Mouse (Mus musculus) cerebral cortex, adult 2 months (tissue): ENCODE results near the gene Tmem189.

Experiments
- WGBS: fragments of 180-500 bp; shearing (Covaris S2); methylation state at CpG from one replicate; pipeline ENCODE4 v1.1.7; 2018; 5-methylcytosine and 5-hydroxymethylcytosine counted together

Tmem189 gene

DNA sequence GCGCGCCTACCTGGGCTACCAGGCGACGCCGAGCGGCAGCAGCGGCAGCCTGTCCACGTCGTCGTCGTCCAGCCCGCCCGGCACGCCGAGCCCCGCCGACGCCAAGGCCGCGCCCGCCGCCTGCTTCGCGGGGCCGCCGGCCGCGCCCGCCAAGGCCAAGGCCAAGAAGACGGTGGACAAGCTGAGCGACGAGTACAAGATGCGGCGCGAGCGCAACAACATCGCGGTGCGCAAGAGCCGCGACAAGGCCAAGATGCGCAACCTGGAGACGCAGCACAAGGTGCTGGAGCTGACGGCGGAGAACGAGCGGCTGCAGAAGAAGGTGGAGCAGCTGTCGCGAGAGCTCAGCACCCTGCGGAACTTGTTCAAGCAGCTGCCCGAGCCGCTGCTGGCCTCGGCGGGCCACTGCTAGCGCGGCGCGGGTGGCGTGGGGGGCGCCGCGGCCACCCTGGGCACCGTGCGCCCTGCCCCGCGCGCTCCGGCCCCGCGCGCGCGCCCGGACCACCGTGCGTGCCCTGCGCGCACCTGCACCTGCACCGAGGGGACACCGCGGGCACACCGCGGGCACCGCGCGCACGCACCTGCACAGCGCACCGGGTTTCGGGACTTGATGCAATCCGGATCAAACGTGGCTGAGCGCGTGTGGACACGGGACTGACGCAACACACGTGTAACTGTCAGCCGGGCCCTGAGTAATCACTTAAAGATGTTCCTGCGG lies at the start of gene Tmem189:
Gene Tmem189, minus strand, starts transcription at position 322 of the 718 bp plus-strand sequence.
- under 1% methylated on average over 99 of the region's 99 CpGs for WGBS

DNA sequence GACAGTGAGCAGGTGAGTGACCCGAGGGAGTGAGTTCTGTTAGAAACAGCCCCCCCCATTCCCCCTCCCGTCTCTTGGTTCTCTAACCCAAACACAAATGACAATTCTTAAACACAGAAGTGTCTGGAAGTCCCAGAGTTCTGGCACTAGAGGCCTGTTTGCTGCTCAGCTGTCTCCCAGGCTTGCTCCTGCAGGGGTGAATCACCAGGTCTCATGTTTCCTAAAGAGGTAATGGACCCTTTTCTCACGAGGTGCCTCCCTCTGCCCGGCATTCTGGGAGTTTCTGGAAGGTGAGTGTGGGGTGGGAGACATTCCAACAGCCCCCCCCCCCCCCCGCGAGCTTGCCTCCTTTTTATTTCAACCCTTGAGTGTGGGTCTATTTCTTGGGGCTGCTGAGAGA lies 49.4 kb upstream of the Tmem189 start:
- WGBS = 62% methylated on average over 6 of the region's 6 CpGs

DNA sequence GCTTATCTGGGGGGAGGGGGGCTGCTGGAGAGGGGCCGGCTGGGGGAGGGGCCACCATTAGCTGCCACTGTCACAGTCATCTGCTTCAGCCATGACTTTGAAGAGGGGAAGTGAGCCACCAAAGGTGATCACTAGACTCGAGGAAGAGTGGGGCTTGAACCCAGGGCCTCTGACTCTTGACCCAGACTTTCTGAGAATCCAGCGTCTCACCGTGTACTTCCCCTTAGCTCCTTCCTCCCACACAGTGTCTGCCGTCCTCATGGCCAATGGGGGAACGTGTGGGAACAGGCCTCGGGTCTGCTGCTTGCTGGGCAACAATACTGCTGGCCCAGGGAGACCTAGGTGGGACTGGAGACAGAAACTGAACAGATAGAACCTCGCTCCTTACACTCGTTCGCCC lies 45.2 kb upstream of the Tmem189 start:
- 79% methylated on average over 10 of the region's 10 CpGs for WGBS

DNA sequence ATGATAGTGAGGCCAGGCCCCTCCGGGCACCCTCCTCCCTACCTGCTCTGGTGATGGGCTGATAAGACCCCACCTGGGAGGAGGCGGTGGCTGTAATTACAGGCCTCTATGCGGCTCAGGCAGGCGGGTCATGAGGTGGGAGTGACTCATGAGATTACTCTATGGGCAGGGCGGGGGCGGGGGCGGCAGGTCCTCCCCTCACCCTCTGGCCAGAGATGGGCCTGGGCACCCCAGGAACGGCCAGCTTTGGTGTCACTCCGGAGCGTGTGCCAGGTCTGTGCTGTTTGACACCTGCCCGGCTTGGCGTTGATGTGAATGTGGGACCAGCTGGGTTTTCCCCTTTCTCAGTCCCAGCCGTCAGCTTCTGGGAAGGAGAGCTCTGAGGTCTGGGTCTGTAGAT lies 41.5 kb upstream of the Tmem189 start:
- 93% methylated on average over 13 of the region's 13 CpGs for WGBS

DNA sequence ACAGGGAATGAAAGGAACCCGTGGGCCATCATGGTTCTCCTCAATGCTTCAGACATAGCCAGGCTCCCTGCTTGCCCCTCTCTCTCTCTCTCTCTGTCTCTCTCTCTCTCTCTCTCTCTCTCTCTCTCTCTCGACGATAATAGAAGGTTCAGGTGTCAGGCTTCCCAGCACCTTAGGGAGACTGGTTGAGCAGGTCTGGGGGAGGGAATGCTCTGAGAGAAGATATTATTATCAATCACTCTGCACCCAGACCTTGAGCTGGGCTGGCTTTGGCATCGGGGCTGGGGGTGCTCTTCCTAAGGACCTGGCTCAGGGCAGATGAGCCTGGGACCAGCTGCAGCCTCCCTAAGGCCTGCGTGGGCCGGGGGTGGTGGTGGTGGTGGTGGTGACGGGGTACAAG lies 40.4 kb upstream of the Tmem189 start:
- 91% methylated on average over 7 of the region's 7 CpGs for WGBS

DNA sequence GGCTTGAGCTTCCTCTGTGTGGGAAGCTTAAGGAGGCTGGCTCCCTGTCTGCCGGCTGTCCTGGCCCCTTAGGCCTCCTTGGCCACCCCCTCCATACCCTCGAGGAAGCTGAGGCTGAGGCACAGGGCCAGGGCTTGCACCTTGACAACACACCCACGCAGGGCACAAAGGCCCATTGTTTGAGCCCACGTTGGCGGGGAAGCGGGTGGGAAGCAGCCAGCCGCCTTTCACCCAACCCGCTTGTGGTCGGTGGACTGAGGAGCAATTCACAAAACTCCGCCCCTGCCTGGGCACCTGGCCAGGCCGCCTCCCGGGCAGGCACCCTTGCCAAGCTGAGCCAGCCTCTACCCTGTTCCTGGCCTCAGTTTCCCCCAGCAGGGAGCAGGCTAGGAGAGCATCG lies 37.5 kb upstream of the Tmem189 start:
- WGBS = 22% methylated on average over 13 of the region's 13 CpGs

DNA sequence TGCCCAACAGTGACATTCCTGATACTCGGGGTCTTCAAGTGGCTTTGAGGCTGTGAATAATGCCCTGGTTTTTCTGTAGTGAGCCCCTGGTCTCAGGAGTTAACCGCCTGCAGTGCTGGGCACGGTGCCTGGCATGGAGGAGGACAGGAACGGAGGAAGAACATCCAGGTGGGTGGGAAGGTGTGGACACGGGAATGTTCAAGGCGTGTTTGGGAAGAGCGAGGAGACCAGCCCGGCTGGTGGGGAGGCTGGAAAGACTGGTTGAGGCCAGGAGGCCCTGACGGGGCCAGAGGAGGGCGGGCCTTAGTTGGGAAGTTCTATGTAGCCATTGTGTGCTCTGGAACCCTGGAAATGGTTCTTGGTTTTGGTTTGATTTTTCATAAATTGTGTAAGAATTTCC lies 36.3 kb upstream of the Tmem189 start:
- WGBS = 79% methylated on average over 10 of the region's 10 CpGs

DNA sequence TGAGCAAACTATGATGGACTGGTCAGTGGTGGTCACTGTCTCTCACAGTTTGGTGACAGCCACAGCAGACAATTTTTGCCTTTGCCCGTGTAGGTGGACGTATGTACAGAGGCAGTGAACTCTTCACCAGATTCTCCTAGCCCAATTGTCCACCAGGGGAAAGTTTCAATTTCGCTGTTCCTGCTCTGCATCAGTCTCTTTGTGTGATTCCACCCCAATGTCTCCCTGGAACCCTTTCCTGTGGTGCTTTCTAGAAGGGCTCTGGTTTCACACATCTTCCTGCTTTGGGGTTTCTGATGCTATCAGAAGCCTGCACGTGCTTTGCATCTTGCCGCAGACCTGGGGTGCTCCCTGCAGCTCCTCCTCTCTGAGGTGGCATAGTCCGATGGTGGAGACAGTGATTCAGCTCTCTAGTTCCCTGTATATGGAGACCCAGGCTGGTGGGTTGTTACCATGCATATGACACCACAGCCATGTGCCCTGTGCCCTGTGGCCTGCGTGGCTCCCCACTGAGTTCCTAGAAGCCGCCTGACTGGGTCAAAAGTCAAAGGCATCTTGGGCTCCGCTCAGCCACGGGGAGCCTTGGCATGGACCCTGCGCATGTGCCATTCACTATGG lies 34.1 kb upstream of the Tmem189 start:
- WGBS = 91% methylated on average over 11 of the region's 11 CpGs

DNA sequence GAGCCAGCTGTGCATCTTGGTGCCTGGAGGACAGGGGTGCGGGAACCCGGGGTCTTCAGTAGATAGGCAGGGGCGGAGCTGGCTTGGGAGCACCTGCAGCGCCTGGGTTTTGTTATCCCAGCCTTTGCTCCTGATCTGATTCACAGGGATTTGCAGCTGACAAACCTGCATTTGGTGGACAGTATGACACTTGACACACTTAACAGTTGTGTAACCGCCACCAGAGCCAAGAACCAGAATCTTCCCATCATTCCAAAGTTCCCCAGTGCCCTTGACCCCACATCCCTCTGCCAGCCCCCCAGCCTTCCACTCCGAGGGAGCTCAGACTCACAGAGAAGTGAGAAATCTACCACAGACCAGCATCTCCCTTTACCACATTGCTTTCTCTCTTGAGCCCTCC lies 32.9 kb upstream of the Tmem189 start:
- 86% methylated on average over 6 of the region's 6 CpGs for WGBS

DNA sequence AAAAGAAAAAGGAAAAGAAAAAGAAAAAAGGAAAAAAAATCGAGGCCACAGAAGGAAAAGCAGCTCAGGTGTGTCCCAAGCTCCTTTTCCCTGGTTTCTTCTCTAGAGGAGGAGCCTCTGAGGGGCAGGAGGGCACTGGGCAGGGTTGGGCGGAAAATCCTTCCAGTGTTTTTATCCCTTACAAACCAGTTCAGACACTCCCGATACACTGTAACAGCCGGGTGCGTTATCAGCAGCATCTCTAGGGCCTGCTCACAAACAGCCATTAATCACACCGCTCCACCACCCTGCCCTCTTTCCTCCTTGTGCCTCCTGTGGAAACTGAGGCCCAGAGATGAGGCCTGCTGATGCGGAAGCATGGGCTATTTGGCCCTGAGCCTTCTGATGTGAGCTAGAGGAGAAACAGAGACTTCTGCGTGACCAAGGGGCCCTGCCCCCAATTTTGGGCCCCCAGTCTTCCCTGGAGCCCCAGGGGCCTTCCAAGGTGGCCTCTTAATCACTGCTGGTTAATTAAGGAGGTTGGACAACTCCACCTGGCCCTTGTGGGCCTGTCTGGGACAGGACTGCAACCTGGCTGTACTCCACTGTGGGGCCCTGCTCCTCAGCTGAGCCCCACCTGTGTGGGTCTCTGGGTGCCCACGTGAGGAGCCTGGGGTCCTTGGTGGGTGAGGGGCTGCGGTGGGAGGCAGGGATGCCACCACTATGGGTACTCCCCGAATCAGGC lies 31.7 kb upstream of the Tmem189 start:
- WGBS = 90% methylated on average over 11 of the region's 11 CpGs

DNA sequence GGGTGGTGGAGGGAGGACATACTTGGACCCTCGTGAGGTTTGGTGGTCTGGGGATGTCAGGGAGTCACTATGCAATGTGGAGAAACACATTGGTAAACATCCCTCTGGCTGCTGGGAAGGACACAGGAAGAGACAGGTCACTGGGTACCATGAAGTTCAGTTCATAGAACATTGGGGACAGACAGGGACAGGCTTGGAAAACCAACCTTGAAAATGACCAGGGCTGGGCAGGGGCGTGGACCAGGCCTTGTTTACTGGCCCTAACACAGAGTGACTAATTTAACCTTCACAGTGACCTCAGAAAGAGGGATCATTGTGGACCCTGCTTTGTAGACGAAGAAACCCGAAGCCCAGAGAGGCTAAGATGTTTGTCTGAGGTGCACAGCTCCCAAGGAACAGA lies 29.9 kb upstream of the Tmem189 start:
- 88% methylated on average over 4 of the region's 4 CpGs for WGBS

DNA sequence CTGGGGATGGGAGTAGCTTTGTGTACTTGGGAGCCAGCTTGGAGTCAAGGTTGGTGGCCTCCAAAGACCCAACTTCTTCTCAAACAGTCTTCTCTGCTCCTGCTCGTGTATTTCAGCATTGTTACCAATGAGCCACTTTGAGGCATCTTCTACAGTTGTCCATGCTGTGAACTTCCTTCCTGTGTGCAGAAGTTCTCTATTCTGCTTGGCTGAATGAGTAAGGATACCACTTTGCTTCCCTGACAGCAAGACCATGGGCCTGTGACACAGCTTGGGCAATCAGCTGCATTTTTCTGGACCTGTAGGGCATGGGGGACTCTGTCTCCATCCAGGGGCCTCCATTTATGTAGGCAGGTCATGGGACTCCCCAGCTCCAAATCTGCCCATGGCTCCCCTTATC lies 27.6 kb upstream of the Tmem189 start:
- WGBS = 75% methylated on average over 1 of the region's 1 CpGs

DNA sequence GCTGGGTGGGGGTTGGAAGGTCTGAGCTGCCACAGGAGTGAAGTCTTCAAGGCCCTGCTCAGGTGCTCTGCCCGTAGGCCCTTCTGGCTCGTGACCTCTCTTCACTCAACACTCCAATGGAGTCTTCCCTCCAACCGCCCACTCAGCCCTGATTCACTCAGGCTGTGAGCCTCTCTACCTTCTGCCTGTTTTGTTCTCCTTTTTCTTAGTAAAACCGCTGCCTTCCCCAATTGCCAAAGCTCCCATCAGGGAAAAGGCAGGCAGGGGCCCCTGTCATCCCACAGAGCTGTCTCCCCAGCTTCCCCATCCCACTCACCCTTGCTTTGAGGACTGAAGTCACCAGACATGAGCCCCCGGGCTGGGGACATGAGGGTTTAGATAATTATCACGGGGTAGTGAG lies 25.4 kb upstream of the Tmem189 start:
- WGBS = 52% methylated on average over 6 of the region's 6 CpGs

DNA sequence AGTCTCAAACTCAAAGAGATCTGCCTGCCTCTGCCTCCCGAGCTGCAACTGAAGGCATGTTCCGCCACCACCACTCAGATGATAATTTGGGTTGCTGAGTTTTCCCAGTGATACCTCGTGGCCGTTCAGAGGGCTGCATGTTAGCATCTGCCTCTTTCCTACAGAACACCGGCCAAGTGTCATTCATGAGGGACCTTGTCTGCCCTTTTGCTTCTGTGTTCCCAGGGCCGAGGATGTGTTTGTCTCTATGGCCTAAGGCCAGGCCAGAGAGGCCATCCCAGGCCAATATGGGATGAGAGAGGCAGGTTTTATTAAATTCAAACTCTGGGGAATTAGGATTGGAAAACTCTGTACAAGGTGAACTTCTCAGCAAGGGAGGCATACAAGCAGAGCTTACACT lies 24.7 kb upstream of the Tmem189 start:
- WGBS = 87% methylated on average over 6 of the region's 6 CpGs

DNA sequence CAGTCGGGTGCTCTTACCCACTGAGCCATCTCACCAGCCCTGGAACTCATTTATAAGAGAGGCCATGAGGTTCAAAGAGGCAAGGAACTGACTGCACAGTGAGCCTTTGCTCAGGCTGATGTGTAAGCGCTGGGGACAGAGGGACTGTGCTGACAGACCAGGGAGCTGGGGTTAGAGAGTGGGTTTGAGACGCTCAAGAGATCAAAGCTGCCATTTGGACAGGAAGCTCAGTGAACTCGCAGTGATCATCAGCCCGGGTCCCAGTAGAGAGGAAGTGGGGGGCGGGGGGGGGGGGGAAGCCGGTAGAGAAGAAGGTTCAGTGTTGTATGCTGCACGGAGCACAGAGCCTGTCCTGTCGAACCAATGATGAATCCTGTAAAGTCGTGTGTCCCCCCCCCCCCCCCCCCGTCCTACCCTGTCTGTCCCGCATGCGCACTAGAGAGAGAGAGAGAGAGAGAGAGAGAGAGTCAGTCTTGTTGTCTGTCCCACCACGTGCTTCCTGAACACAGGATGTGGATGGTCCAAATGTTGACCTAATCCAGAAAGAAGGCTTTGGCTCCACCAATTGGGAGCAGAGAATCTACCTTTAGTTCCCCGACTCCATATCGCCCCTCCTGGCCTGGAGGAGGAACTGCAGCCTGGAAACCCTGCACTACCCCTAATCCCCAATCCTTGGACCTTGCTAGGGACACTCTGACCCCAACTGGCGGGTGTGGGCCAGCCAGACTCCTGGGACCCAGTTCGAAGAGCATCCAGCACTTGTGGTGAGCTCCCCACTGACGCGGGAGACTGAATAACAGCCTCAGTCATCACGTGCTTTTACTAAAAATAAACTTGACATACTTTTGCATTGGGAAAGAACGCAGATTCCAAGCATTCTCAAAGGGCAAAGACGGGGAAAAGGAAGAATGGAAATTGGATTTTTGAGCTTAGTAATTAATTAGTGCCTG lies 23.5 kb upstream of the Tmem189 start:
- 66% methylated on average over 19 of the region's 23 CpGs for WGBS

DNA sequence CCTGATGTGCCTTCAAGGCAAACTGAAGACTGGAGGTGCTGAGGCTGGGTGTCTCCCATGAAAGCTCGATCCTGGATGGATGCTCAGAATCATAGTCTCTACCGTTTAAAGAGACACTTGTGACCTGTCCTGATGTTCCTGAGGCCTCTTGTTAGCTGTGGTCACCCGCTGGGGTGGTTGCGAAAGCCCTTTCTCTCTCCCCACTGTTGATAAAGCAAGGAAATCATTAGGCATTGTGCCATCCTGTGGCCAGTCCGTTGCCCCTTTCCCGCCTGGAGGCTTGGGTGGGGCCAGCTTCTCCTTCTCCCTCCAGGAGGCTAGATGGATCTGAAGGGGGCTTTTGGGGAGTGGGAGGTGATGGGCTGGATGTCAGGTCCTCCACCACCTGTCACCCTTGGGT lies 21.0 kb upstream of the Tmem189 start:
- WGBS = 73% methylated on average over 6 of the region's 6 CpGs

DNA sequence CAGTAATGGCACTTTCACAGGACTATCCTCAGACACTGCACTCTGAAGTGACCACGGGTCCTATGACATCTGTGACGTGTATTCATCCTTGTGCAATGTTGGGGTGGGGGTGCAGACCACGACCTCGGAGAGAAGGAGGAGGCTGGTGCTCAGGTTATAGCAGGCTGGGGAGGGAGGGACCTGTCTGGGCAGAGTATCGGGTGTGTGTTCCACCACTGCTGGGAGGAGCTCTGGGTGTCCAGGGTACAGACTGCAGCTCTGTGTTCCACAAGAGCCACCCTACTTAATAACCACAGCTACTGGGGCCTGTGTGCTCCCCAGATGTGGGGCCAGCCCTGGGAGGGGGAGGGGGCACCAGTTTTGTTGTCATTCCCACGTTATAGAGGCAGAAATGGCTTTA lies 20.3 kb upstream of the Tmem189 start:
- 80% methylated on average over 6 of the region's 6 CpGs for WGBS

DNA sequence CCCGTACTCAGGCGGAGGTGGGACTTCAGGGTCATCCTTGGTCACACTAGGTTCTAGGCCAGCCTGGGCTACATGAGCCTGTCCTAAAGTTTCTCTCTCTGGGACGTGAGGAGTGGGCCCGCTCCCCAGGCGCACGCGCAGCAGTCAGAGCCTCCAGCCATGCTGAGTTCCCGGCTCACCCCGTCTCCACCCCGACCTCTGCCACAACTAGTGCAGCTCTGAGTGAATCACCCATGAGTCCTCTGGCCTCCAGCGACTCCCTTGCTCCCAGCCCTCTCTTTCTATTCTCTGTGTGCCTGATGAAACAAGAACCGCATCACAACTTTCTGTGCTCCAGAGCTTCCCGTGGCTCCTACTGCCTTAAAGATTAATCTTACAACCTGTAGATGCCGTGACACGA lies 18.8 kb upstream of the Tmem189 start:
- 81% methylated on average over 15 of the region's 15 CpGs for WGBS

DNA sequence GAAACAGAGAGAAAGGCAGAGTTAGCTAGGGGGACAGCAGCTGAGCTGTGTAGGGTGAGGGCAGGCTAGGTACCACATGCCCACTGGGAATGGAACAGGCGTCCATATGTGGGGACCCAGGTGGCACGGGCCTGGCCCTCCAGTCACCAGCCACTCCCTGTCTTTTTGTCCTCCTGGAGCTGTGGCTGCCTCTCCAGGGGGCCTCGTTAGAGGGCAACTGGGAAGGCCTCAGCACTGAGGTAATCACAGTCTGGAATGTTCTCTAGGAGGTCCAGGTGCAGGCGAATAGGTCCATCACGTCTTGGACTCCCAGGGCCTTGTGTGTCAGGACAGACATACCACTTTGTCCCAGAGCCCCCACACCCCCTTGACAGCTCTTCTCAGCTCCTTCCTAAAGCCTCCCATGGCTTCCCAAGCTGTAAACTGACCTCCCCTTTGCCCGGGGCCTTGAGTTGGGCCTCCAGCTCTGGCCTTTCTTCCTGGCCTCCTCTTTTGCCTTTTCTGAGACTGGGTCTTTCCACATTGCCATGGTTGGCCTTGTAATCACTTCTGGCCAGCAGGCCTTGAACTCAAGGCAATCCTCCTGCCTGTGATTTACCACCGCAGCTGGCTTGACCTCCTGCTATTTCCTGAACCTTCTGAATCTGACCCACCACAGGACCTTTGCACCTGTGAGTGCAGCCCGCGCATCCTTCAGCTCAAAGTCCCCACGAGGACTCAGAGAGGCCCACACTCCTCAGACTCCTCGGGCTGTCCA lies 16.7 kb upstream of the Tmem189 start:
- WGBS = 93% methylated on average over 11 of the region's 11 CpGs

DNA sequence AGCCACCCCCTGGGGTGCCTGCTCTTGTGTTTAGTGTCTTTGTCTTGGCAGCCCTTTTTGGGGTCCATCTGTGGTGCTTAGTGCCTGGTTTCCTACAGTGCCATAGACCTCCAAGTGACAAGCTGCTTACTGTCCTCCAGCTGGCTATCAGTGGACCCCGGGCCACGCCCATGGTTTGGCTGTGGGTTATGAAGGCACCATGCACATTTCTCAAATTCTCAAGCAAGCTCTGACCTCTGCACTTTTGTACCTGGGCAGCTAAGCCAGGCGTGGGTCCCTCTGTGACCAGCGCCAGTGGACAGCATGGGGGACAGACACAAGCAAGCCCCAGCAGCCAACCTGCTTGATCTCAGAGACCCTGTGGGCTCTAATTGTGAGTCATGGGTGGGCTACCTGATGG lies 14.8 kb upstream of the Tmem189 start:
- WGBS = 96% methylated on average over 4 of the region's 4 CpGs

DNA sequence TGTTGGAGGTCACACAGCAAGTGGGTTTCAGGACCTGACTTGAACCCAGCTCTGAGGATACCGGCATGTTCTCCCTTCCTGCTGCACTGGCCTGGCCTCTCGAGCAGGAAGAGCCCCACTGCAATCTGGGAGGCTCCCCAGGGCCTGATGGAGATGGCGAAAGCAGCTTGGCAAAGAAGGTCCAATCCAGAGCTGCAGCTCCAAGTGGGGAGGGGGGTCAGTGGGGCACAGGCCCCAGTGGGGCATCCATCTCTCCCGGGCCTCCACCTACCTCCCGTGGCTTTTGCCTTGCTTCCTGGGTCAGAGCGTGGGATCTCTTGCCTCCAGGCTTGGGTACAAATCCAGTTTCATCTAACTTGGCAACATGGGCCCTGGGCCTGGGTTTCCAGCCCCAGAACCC lies 12.5 kb upstream of the Tmem189 start:
- WGBS = 90% methylated on average over 6 of the region's 6 CpGs
